Mouse (Mus musculus) liver, postnatal 0 days (tissue): ENCODE measurements around the gene Prkd2.

Experiments used
- CTCF ChIP-seq: sonication (generic); IDR thresholded peaks from 2 replicates; pipeline ENCODE4 v1.5.1; 2016; ENCODE audit warnings: antibody characterized with exemption, low read depth
- EP300 ChIP-seq: IDR thresholded peaks from 2 replicates; pipeline ENCODE4 v1.6.1; 2016; ENCODE audit warnings: antibody characterized with exemption, low read depth, mild to moderate bottlenecking

- TF ChIP-seq CTCF = peak; percentile 95
- TF ChIP-seq EP300 = no peak
Measured at GRCm38 (mm10) chr7:16809739-16810138, 33.0 kb upstream of the Prkd2 start.
